ENCODE assay signal across 7 mouse cellular contexts in genomic region chr2:152742435-152742834, GRCm38 (mm10). TPM values are rescaled to one million over a fixed set of nuclear protein-coding genes. Genes with fewer than 3 reads are reported as not detected.
A peak's percentile ranks its signal among the peaks of the same experiment; 100 is the strongest.
DNase-seq lines count a peak whose midpoint lies in the region; ATAC-seq and TF ChIP-seq lines count a peak whose summit lies in the region.

No protein-coding gene starts in this region.

- H3K9me3 ChIP-seq in ES-Bruce4 (replicated peaks; ENCODE audit: control insufficient read depth, insufficient read depth, low read length, poor library complexity, severe bottlenecking), result no peaks in the 10 kb centered on the region
- no peaks in the 10 kb centered on the region for H3K9me3 ChIP-seq in heart, embryonic 15.5 days (replicated peaks)
- H3K9me3 ChIP-seq in kidney, postnatal 0 days (replicated peaks; ENCODE audit: low read length), result no peaks in the 10 kb centered on the region
- no peaks in the 10 kb centered on the region for H3K9me3 ChIP-seq in stomach, postnatal 0 days (ENCODE audit: control insufficient read depth, low read length)

- no peaks in the 10 kb centered on the region for H3K36me3 ChIP-seq in ES-Bruce4 (ENCODE audit: control insufficient read depth, insufficient read depth, low read length, poor library complexity, severe bottlenecking)
- H3K36me3 ChIP-seq in heart, embryonic 15.5 days, result no peaks in the 10 kb centered on the region
- no peaks in the 10 kb centered on the region for H3K36me3 ChIP-seq in kidney, postnatal 0 days (ENCODE audit: insufficient read depth, low read length)
- no peaks in the 10 kb centered on the region for H3K36me3 ChIP-seq in stomach, postnatal 0 days (ENCODE audit: control insufficient read depth, insufficient read depth, low read length)

- H3K27me3 ChIP-seq in ES-Bruce4 (ENCODE audit: control insufficient read depth, insufficient read depth, low read length, poor library complexity, severe bottlenecking), result no peaks in the 10 kb centered on the region
- no peaks in the 10 kb centered on the region for H3K27me3 ChIP-seq in heart, embryonic 15.5 days
- no peaks in the 10 kb centered on the region for H3K27me3 ChIP-seq in kidney, postnatal 0 days (ENCODE audit: insufficient read depth, low read length)
- H3K27me3 ChIP-seq in stomach, postnatal 0 days (ENCODE audit: control insufficient read depth, insufficient read depth, low read length), result no peaks in the 10 kb centered on the region

- DNase-seq in A20 (ENCODE audit: low read depth, low spot score), result peak; percentile 75
- peak; percentile 85 for DNase-seq in embryo, embryonic 11 days
- peak; percentile 85 for DNase-seq in kidney, postnatal 0 days (ENCODE audit: low spot score)
- DNase-seq in lung, postnatal 4 days, result peak; percentile 86 to 93
- DNase-seq in stomach, postnatal 0 days (ENCODE audit: low spot score), result peak; percentile 91

- 0 out of 2 replicates have a peak overlapping the region, but pooled peaks have one; percentile 55 for H3K4me2 ChIP-seq in heart, embryonic 15.5 days
- 0 out of 2 replicates have a peak overlapping the region, but pooled peaks have one; percentile 23 for H3K4me2 ChIP-seq in kidney, postnatal 0 days (ENCODE audit: low read length)
- no peak overlapping the region for H3K4me2 ChIP-seq in stomach, postnatal 0 days (replicated peaks; ENCODE audit: low read depth)

- no peak for TF ChIP-seq POLR2A in ES-Bruce4 (IDR thresholded peaks at IDR 0.05; ENCODE audit: insufficient read depth, low read length)

- H3K4me1 ChIP-seq in ES-Bruce4 (ENCODE audit: control insufficient read depth, insufficient read depth, low read length), result peaks cover 7% of the 10 kb centered on the region
- peaks cover 46% of the 10 kb centered on the region for H3K4me1 ChIP-seq in heart, embryonic 15.5 days (replicated peaks)
- H3K4me1 ChIP-seq in kidney, postnatal 0 days (replicated peaks; ENCODE audit: insufficient read depth, low read length), result peaks cover 18% of the 10 kb centered on the region
- H3K4me1 ChIP-seq in stomach, postnatal 0 days (replicated peaks; ENCODE audit: control insufficient read depth, insufficient read depth), result no peaks in the 10 kb centered on the region

- no peak overlapping the region for H3K4me3 ChIP-seq in ES-Bruce4 (ENCODE audit: low read depth, low read length)
- H3K4me3 ChIP-seq in heart, embryonic 15.5 days, result no peak overlapping the region
- H3K4me3 ChIP-seq in kidney, postnatal 0 days (replicated peaks; ENCODE audit: low read depth, low read length), result no peak overlapping the region
- no peak overlapping the region for H3K4me3 ChIP-seq in stomach, postnatal 0 days (ENCODE audit: low read depth, low read length)

- H3K9ac ChIP-seq in ES-Bruce4 (ENCODE audit: low read depth, poor library complexity, severe bottlenecking), result no peak overlapping the region
- H3K9ac ChIP-seq in heart, embryonic 15.5 days, result no peak overlapping the region
- H3K9ac ChIP-seq in kidney, postnatal 0 days (ENCODE audit: low read depth, low read length), result no peak overlapping the region
- H3K9ac ChIP-seq in stomach, postnatal 0 days (ENCODE audit: low read length), result no peak overlapping the region; the same call in 1 of the 2 replicates

- no peak for TF ChIP-seq EP300 in ES-Bruce4 (IDR thresholded peaks at IDR 0.05; ENCODE audit: insufficient read depth, low read depth, low read length)
- TF ChIP-seq EP300 in stomach, postnatal 0 days (optimal IDR thresholded peaks at IDR 0.05), result no peak

- TF ChIP-seq CTCF in ES-Bruce4 (IDR thresholded peaks at IDR 0.05; ENCODE audit: low read depth, low read length), result peak; percentile 72
- TF ChIP-seq CTCF in kidney, postnatal 0 days (IDR thresholded peaks at IDR 0.05; ENCODE audit: low read depth), result peak; percentile 85
- peak; percentile 91 for TF ChIP-seq CTCF in stomach, postnatal 0 days (IDR thresholded peaks at IDR 0.05; ENCODE audit: low read depth)

- ATAC-seq in heart, embryonic 15.5 days (replicated peaks; ENCODE audit: insufficient number of reproducible peaks, insufficient read depth, low FRiP score, low read depth), result 0 out of 2 replicates have a peak, but pooled peaks have one; percentile 37
- ATAC-seq in kidney, postnatal 0 days (replicated peaks; ENCODE audit: low FRiP score, low read depth), result peak; percentile 22; the same call in 1 of the 2 replicates
- peak; percentile 40 for ATAC-seq in stomach, postnatal 0 days (ENCODE audit: low FRiP score, low TSS enrichment)

- 29% methylated on average over 10 of the region's 10 CpGs for WGBS in heart, embryonic 15.5 days
- WGBS in kidney, postnatal 0 days, result 27% methylated on average over 10 of the region's 10 CpGs
- WGBS in stomach, postnatal 0 days, result 28% methylated on average over 10 of the region's 10 CpGs

- H3K27ac ChIP-seq in ES-Bruce4 (ENCODE audit: insufficient read depth, low read length), result peak overlapping the region; percentile 17; the same call in 1 of the 2 replicates
- H3K27ac ChIP-seq in heart, embryonic 15.5 days, result peak overlapping the region; percentile 80
- peak overlapping the region; percentile 93 for H3K27ac ChIP-seq in kidney, postnatal 0 days
- H3K27ac ChIP-seq in stomach, postnatal 0 days (replicated peaks), result peak overlapping the region; percentile 95

RNA-seq across cellular contexts. Expression of gene Id1, which starts 6.4 kb away (rescaled TPM):
- 19.0 and 20.5 TPM in 2 replicates for polyA plus RNA-seq in ES-Bruce4 (2011; ENCODE audit: insufficient read depth, insufficient read length, low read depth, missing spikeins)
- polyA plus RNA-seq in heart, embryonic 15.5 days (2015; fragmentation: Nextera tagmentation; extraction: Ambion mirVana), result 61.9 and 63.1 TPM in 2 replicates
- polyA plus RNA-seq in kidney, postnatal 0 days (2015; fragmentation: Nextera tagmentation; extraction: Ambion mirVana), result 170 and 194 TPM in 2 replicates
- polyA plus RNA-seq in stomach, postnatal 0 days (2015; fragmentation: Nextera tagmentation; extraction: Ambion mirVana), result 191 and 228 TPM in 2 replicates

RNA-seq across cellular contexts. Expression of gene Cox4i2, which starts 11.5 kb away (rescaled TPM):
- 0.94 and 1.1 TPM in 2 replicates for polyA plus RNA-seq in ES-Bruce4 (2011; ENCODE audit: insufficient read depth, insufficient read length, low read depth, missing spikeins)
- 20.8 and 24.2 TPM in 2 replicates for polyA plus RNA-seq in heart, embryonic 15.5 days (2015; fragmentation: Nextera tagmentation; extraction: Ambion mirVana)
- polyA plus RNA-seq in kidney, postnatal 0 days (2015; fragmentation: Nextera tagmentation; extraction: Ambion mirVana), result 15.8 and 16.3 TPM in 2 replicates
- 9.8 and 10.6 TPM in 2 replicates for polyA plus RNA-seq in stomach, postnatal 0 days (2015; fragmentation: Nextera tagmentation; extraction: Ambion mirVana)

RNA-seq across cellular contexts. Expression of gene Mcts2, which starts 55.6 kb away (rescaled TPM):
- 31.2 and 31.5 TPM in 2 replicates for polyA plus RNA-seq in ES-Bruce4 (2011; ENCODE audit: insufficient read depth, insufficient read length, low read depth, missing spikeins)
- 18.9 and 20.3 TPM in 2 replicates for polyA plus RNA-seq in heart, embryonic 15.5 days (2015; fragmentation: Nextera tagmentation; extraction: Ambion mirVana)
- 33.9 and 36.6 TPM in 2 replicates for polyA plus RNA-seq in kidney, postnatal 0 days (2015; fragmentation: Nextera tagmentation; extraction: Ambion mirVana)
- 22.9 and 23.4 TPM in 2 replicates for polyA plus RNA-seq in stomach, postnatal 0 days (2015; fragmentation: Nextera tagmentation; extraction: Ambion mirVana)

Comparison
In these comparisons a context has a peak if more than half of its experiments do, and no peak if none do; other contexts are left out.
1. H3K27ac ChIP-seq: peak in every context shown above with its lines; median percentile 95 in stomach, postnatal 0 days; 93 in kidney, postnatal 0 days; 80 in heart, embryonic 15.5 days; 17 in ES-Bruce4.